Mouse (Mus musculus): ENCODE results near the gene Smim5. TPM values are rescaled to one million over a fixed set of nuclear protein-coding genes. Genes with fewer than 3 reads are reported as not detected.

The Smim5 gene
- polyA plus RNA-seq, 1 experiment from 2014 or later, result 4.8 TPM

- Histone ChIP-seq H3K9me3 (no peaks in the 10 kb centered on the region), H3K36me3 (peaks cover 22% of the 10 kb centered on the region), H3K27me3 (no peaks in the 10 kb centered on the region), H3K9ac (peak within 1 kb of the TSS; percentile 77), H3K4me3 (peak within 1 kb of the TSS; percentile 94), H3K4me2 (peak within 1 kb of the TSS; percentile 85), H3K4me1 (peaks cover 20% of the 10 kb centered on the region), H3K27ac (peak within 1 kb of the TSS; percentile 15; the same call in 1 of the 2 replicates)
- peak; percentile 100 for ATAC-seq (ENCODE audit: borderline replicate concordance, extremely low read depth, low FRiP score, low TSS enrichment)
- under 1% methylated on average over 28 of the region's 28 CpGs for WGBS
These were observed 33.5 kb downstream of the Smim5 start, which contains the start of the genes Sap30bp and Recql5 for GRCm38 (mm10) chr11:115933108-115933746. TSS of gene Sap30bp (plus strand) at chr11:115933282. TSS of gene Recql5 (minus strand) at chr11:115933477.

GRCm38 (mm10) chr11:115933747-115934110 lies 34.0 kb downstream of the Smim5 start:
- WGBS, result 1% methylated on average over 16 of the region's 16 CpGs
- Histone ChIP-seq H3K4me1 (peaks cover 20% of the 10 kb centered on the region), H3K4me3 (peak overlapping the region; percentile 94), H3K9me3 (no peaks in the 10 kb centered on the region), H3K9ac (peak overlapping the region; percentile 77), H3K27me3 (no peaks in the 10 kb centered on the region), H3K36me3 (peaks cover 24% of the 10 kb centered on the region), H3K4me2 (peak overlapping the region; percentile 85), H3K27ac (peak overlapping the region; percentile 15; the same call in 1 of the 2 replicates)
- peak; percentile 40 for ATAC-seq (ENCODE audit: borderline replicate concordance, extremely low read depth, low FRiP score, low TSS enrichment)

- no peak for ATAC-seq (ENCODE audit: borderline replicate concordance, extremely low read depth, low FRiP score, low TSS enrichment)
These were observed 40.0 kb downstream of the Smim5 start for GRCm38 (mm10) chr11:115939690-115940329.

GRCm38 (mm10) chr11:115941980-115942379 lies 42.2 kb downstream of the Smim5 start:
- Histone ChIP-seq H3K9ac (no peak overlapping the region), H3K27ac (no peak overlapping the region), H3K9me3 (no peaks in the 10 kb centered on the region), H3K36me3 (peaks cover 69% of the 10 kb centered on the region), H3K4me1 (no peaks in the 10 kb centered on the region), H3K4me2 (no peak overlapping the region), H3K4me3 (no peak overlapping the region), H3K27me3 (no peaks in the 10 kb centered on the region)
- ATAC-seq (ENCODE audit: borderline replicate concordance, extremely low read depth, low FRiP score, low TSS enrichment), result no peak
- whole genome bisulfite sequencing, result 64% methylated on average over 7 of the region's 7 CpGs

More at GRCm38 (mm10) chr11:115939690-115940329, 40.0 kb downstream of the Smim5 start:
- H3K4me1 ChIP-seq, result peaks cover 1% of the 10 kb centered on the region
- H3K4me3 ChIP-seq, result no peak overlapping the region
- peaks cover 70% of the 10 kb centered on the region for H3K36me3 ChIP-seq
- 33% methylated on average over 6 of the region's 6 CpGs for WGBS
- no peak overlapping the region for H3K4me2 ChIP-seq
- H3K27ac ChIP-seq, result no peak overlapping the region
- H3K9ac ChIP-seq, result no peak overlapping the region
- no peaks in the 10 kb centered on the region for H3K27me3 ChIP-seq
- no peaks in the 10 kb centered on the region for H3K9me3 ChIP-seq

GRCm38 (mm10) chr11:115945247-115945646 lies 45.5 kb downstream of the Smim5 start:
- 92% methylated on average over 8 of the region's 8 CpGs for WGBS
- Histone ChIP-seq H3K36me3 (peaks cover 51% of the 10 kb centered on the region), H3K4me3 (no peak overlapping the region)

GRCm38 (mm10) chr11:115946221-115946828 lies 46.6 kb downstream of the Smim5 start:
- Histone ChIP-seq H3K4me2 (no peak overlapping the region), H3K4me1 (no peaks in the 10 kb centered on the region), H3K4me3 (no peak overlapping the region), H3K9me3 (no peaks in the 10 kb centered on the region), H3K27ac (0 out of 2 replicates have a peak overlapping the region, but pooled peaks have one; percentile 10), H3K27me3 (no peaks in the 10 kb centered on the region), H3K36me3 (peaks cover 51% of the 10 kb centered on the region), H3K9ac (no peak overlapping the region)
- ATAC-seq (ENCODE audit: borderline replicate concordance, extremely low read depth, low FRiP score, low TSS enrichment), result no peak
- WGBS, result 84% methylated on average over 9 of the region's 9 CpGs

More at GRCm38 (mm10) chr11:115945247-115945646, 45.5 kb downstream of the Smim5 start:
- Histone ChIP-seq H3K9ac (no peak overlapping the region), H3K4me1 (no peaks in the 10 kb centered on the region), H3K27me3 (no peaks in the 10 kb centered on the region), H3K27ac (no peak overlapping the region), H3K9me3 (no peaks in the 10 kb centered on the region), H3K4me2 (no peak overlapping the region)
- no peak for ATAC-seq (ENCODE audit: borderline replicate concordance, extremely low read depth, low FRiP score, low TSS enrichment)

- peaks cover 52% of the 10 kb centered on the region for H3K36me3 ChIP-seq
- no peak overlapping the region for H3K4me3 ChIP-seq
- 87% methylated on average over 9 of the region's 9 CpGs for WGBS
- no peak overlapping the region for H3K9ac ChIP-seq
- H3K4me2 ChIP-seq, result no peak overlapping the region
- no peaks in the 10 kb centered on the region for H3K27me3 ChIP-seq
- H3K4me1 ChIP-seq, result no peaks in the 10 kb centered on the region
- no peak overlapping the region for H3K27ac ChIP-seq
- no peak for ATAC-seq (ENCODE audit: borderline replicate concordance, extremely low read depth, low FRiP score, low TSS enrichment)
- H3K9me3 ChIP-seq, result no peaks in the 10 kb centered on the region
These were observed 48.5 kb downstream of the Smim5 start for GRCm38 (mm10) chr11:115948316-115948715.

GRCm38 (mm10) chr11:115950719-115951118 lies 51.0 kb downstream of the Smim5 start:
- Histone ChIP-seq H3K36me3 (peaks cover 53% of the 10 kb centered on the region), H3K27ac (no peak overlapping the region), H3K4me1 (peaks cover 6% of the 10 kb centered on the region; the same call in 1 of the 2 replicates), H3K9me3 (no peaks in the 10 kb centered on the region), H3K27me3 (no peaks in the 10 kb centered on the region), H3K4me3 (no peak overlapping the region), H3K4me2 (no peak overlapping the region), H3K9ac (no peak overlapping the region)
- 91% methylated on average over 2 of the region's 2 CpGs for WGBS
- ATAC-seq (ENCODE audit: borderline replicate concordance, extremely low read depth, low FRiP score, low TSS enrichment), result no peak

- no peak overlapping the region for H3K4me3 ChIP-seq
- no peak overlapping the region for H3K9ac ChIP-seq
- H3K4me1 ChIP-seq, result peaks cover 6% of the 10 kb centered on the region; the same call in 1 of the 2 replicates
- 83% methylated on average over 5 of the region's 5 CpGs for WGBS
- peaks cover 50% of the 10 kb centered on the region for H3K36me3 ChIP-seq
- H3K4me2 ChIP-seq, result no peak overlapping the region
- no peak overlapping the region for H3K27ac ChIP-seq
- no peaks in the 10 kb centered on the region for H3K27me3 ChIP-seq
- no peak for ATAC-seq (ENCODE audit: borderline replicate concordance, extremely low read depth, low FRiP score, low TSS enrichment)
- H3K9me3 ChIP-seq, result no peaks in the 10 kb centered on the region
These were observed 54.9 kb downstream of the Smim5 start for GRCm38 (mm10) chr11:115954712-115955111.

GRCm38 (mm10) chr11:115955195-115955858 lies 55.6 kb downstream of the Smim5 start:
- ATAC-seq (ENCODE audit: borderline replicate concordance, extremely low read depth, low FRiP score, low TSS enrichment), result peak; percentile 43; the same call in 1 of the 2 replicates
- Histone ChIP-seq H3K9ac (no peak overlapping the region), H3K9me3 (no peaks in the 10 kb centered on the region), H3K27me3 (no peaks in the 10 kb centered on the region), H3K27ac (0 out of 2 replicates have a peak overlapping the region, but pooled peaks have one; percentile 12), H3K4me2 (no peak overlapping the region), H3K4me1 (peaks cover 6% of the 10 kb centered on the region; the same call in 1 of the 2 replicates), H3K36me3 (peaks cover 56% of the 10 kb centered on the region), H3K4me3 (no peak overlapping the region)
- WGBS, result 68% methylated on average over 10 of the region's 10 CpGs

Data from lung, embryonic 15.5 days (tissue).